Mouse (Mus musculus) retina, postnatal 1 day (tissue): ENCODE measurements around the gene Hs3st6.

Experiments used
- DNase-seq: peaks from one replicate; pipeline ENCODE4 v3.0.0-alpha.2; 2012

Gene Hs3st6

DNA sequence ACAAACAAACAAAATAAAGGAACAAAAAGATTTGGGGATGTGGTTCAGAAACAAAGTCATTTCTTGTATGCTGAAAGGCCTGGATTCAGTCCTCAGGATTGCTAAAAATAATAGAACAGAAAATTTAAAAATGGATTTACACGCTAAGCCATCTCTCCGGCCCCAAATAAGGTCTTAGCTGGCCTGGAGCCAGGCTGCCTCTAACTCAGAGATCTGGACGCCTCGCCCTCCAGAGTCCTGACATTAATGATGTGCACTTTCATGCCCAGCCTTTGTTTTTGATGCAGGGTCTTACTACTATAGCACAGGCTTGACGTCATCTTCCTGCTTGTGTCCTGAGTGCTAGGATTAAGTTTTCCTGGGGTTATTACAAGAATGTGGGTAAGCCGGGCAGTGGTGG is 23.7 kb upstream of the Hs3st6 start:
- no peak for DNase-seq

DNA sequence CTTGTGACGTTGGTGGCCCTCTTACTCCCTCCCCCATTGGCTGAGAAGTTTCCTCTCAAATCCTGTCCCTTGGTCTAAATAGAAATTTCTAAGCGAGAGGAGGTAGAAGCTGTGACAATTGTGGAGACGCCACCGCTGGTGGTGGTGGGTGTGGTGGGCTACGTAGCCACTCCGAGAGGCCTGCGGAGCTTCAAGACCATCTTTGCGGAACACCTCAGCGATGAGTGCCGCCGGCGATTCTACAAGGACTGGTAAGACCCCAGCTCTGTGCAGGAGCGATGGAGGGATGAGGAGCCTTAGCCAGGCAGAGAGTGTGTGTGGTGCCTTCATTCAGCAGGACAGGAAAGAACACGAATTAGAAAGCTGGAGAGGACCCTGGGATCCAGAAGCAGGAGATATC is 22.0 kb upstream of the Hs3st6 start:
- DNase-seq: no peak

DNA sequence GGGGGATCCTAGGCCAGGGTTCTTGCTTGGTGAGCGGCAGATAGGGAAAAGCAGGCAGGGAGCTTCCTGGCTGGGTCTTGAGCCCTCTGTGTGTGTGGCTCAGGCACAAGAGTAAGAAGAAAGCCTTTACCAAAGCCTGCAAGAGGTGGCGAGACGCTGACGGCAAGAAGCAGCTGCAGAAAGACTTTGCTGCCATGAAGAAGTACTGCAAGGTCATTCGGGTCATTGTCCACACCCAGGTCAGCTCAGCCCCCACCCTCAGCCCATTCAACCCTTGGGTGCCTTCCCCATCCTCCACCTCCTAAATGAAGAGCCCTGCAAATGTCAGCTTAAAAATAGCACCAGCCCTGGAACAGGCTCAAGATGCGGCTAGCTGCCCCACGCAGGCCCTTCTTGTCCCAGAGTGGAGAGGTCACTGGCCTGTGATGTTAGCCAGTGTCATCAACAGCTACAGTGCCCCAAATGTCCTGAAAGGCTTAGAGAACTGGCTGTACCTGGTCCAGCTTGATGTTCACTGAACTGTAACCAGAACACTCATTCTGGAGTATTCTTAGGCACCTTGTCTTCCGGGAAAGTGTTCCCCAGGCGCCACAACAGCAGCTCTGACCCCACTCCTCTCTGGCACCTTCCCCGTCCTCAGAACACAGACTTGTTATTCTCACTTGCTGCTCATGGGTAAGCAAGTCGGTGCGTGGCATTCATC is 20.4 kb upstream of the Hs3st6 start:
- no peak for DNase-seq

DNA sequence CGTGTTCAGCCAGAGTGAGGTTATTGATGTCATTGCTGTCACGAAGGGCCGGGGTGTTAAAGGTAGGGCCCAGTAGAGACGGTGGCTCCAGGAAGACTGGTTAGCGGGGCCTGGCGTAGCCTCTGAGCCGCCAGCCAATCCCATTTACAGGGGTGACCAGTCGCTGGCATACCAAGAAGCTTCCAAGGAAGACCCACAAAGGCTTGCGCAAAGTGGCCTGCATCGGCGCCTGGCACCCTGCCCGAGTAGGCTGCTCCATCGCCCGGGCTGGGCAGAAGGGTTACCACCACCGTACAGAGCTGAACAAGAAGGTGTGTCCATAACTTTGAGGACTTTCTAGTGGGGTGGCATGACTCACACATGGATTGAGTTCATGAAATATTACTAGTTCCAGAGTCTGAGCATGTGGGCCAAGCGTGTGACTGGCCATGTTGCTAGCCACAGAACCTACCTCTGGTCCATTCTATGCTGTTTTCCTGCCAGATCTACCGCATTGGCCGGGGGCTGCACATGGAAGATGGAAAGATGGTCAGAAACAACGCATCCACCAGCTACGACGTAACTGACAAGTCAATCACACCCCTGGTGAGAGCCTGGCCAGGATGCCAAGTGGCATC is 19.2 kb upstream of the Hs3st6 start:
- DNase-seq: no peak

- DNase-seq: no peak
These were observed 18.3 kb upstream of the Hs3st6 start for GRCm38 (mm10) chr17:24734513-24734912.

DNA sequence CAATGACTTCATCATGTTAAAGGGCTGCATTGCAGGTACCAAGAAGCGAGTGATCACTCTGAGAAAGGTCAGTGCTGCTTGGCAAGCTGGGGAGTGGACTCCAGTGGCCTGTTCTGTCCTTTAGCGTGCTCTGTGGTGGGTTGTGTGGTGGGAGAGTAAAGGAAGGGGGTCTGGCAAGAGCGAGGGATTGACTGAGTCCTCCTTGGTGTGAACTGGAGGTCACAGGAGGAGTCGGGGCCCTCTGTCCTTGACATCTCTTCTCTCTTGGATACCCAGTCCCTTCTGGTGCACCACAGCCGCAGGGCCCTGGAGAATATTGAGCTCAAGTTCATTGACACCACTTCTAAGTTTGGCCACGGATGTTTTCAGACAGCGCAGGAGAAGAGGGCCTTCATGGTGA is 17.3 kb upstream of the Hs3st6 start:
- no peak for DNase-seq

- DNase-seq: peak; percentile 99
These were observed 16.3 kb upstream of the Hs3st6 start, which contains the start of gene Msrb1 for GRCm38 (mm10) chr17:24736330-24737051. Gene Msrb1, plus strand, starts transcription at chr17:24736642.

DNA sequence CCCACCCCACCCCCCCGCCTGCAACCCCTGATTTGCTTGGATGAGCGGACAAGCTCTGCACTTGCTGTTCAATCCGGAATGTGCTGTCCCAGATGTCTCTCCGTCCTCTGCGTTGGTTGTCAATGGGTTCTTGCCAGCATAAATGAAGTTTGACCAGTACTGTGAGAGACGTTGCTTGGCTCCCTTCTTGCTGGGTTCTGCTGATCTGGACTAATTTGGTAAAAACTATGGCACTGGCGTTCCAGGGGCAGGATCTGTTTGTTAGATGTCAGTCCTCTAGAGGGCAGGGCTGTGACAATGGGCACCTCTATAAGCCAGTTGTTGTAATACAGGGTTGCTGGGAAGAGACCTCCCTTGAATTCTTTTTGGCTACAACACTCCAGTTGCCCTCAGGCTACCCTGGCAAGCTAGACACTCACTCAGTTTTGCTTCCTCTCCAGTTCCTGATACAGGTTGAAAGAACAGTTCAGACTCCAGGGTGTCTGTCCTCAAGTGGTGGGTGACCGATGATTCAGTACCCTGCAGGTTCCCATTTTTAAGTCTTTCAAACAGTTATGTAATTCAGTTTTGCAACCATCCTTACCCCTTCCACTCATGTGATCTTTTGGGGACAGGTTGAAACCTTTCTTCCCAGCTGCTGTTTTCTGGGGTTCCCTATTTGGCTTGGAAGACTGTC is 15.5 kb upstream of the Hs3st6 start:
- no peak for DNase-seq

DNA sequence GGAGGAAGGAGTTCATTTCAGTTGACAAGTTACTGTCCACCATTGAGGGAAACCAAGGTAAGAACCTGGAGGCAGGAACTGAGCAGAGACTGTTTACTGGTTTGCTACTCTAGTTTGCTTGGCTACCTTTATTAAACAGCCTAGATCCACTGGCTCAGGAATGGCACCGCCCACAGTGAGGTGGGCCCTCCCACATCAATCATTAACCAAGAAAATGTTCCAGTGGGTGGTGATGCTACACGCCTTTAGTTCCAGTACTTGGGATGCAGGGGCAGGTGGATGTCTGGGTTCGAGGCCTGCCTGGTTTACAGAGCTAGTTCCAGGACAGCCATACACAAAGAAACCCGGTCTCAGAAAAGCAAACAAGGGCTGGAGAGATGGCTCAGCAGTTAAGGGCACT is 14.6 kb upstream of the Hs3st6 start:
- no peak for DNase-seq

DNA sequence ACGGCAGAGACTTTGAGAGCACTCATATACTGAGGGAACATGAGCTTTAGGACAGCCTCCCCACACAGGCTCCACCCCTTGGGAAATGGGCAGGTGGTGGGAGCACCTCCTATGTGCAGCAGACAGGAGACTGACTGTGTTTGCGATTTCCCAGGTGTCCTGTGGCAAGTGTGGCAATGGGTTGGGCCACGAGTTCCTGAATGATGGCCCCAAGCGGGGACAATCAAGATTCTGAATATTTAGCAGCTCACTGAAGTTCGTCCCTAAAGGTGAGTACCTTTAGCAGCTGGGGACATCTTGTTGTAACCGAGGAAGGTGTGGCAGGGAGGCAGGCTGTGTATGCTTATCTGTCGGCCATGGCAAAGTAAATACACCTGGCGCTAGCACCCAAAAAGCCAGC is 12.9 kb upstream of the Hs3st6 start:
- DNase-seq: no peak

DNA sequence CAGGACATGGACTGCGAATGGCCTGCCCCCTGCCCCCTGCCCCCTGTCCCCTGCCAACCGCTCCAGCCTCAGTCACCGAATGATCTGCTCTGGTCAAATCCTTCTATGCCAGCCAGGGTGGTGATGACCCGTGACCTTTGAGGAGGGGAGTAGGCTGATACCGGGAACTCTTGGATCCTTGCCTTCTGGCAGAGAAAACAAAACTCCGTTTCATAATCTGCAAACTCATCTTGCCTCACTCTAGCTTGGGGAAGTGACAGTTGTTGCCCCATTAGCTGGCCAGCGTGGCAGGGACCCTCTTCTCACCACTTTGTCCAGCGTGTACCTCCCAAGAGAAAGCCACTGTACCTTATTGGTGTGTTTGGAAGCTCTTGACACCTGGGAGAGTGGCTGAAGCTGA is 10.5 kb upstream of the Hs3st6 start:
- no peak for DNase-seq

DNA sequence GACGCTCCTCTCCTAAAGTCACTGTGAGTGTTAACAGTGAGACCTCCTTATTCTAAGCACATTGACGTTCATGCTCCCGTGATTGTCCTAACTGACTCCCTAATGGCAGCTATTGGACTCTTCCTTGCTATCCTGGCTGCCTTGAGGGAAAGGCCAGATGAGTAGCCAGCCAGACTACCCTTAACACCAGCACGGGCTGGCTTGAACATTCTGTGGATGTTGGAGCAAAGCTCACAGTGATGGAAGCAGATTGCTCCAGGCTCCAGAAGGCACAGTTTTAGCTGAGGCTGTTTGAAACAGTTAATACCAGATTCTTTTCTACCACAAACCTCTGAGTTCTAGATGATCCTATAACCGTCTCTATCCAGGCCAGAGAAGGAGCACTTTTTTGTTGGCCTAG is 8.9 kb upstream of the Hs3st6 start:
- DNase-seq: no peak

GRCm38 (mm10) chr17:24744381-24744780 is 8.4 kb upstream of the Hs3st6 start:
- DNase-seq: no peak

DNA sequence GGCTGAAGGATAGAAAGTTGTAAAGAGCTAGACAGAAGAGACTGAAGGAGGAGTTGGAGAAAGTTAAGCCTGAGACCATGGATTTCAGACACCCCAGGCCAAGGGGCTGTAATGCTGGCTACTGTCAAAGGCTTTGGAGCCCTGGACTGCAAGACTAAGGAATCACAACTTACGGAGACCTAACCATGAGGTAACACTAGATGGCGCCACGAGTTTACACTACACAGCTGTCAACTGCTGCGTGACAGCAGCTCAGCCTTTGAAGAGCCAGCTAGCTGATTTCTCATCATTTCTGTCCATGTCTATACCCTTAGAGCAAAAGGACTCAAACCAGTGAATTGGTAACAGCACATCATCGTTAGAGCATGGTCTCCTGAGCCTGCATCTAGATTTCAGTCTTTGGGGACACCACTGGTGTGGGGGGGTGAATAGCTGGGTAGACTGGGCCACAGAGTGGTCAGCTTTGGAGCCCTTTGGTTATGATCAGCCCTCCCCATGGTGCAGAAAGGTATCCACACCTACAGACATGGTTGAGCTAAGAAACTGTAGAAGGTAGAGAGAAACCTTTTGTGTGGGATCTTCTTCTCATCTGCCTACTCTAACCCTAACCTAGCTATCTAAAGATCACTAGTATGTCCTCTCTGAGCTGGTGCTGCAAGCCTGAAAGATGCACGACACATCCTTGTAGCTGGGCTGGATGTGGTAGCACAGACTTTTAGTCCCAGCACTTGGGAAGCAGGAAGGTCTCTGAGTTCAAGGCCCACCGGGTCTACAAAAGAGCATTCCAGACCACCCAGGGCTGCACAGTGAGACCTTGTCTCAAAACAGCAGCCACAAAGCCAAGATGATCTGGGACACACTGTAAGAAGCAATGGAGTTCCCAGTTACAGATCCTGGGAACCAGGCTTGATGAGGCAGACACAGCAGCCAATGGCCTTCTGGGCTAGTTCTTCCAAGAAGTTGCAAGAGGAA is 7.0 kb upstream of the Hs3st6 start:
- peak; percentile 92 for DNase-seq

DNA sequence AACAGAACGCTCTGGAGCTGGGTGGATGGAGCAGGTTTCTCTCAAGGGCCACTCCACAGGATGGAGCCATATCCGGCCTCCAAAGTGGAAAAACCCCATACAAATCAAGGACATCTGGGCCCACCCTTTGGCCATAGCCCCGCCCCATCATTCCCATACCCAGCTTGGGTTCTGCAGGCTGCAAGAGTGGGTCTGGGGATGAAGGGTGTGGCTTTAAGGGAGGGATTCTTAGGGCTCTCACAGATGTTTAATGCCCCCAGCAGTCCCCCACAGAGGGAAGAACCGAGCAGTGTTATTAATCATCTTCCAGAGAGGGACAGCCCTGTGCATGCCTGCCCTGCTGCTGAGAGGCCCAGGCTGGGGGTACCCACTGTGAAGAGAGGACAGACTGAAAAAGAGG is 5.8 kb upstream of the Hs3st6 start:
- no peak for DNase-seq

DNA sequence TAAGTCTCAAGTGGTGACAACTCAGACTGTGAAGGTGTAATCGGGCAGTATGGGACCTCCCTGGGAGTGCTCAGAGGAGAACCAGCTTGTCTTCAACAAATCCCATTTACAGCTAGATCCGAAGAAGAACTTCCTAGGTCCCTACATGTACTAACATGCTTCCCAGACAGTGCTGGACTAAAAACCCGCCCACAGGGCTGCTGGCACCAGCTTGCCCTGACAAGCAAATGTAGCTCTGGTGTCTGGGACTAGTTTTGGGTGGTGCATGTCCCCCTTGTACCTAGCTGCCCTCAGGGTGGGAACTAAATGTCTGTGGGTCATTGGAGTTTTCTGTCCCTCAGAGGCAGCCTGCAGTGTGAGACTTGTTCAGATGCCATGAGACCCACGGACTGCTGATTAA is 1.3 kb upstream of the Hs3st6 start:
- no peak for DNase-seq

- no peak for DNase-seq
These were observed 4.6 kb downstream of the Hs3st6 start for GRCm38 (mm10) chr17:24757394-24757793.

GRCm38 (mm10) chr17:24761121-24761520 is 8.3 kb downstream of the Hs3st6 start:
- no peak for DNase-seq

- DNase-seq: peak; percentile 47
These were observed 12.5 kb downstream of the Hs3st6 start for GRCm38 (mm10) chr17:24765016-24765905.

DNA sequence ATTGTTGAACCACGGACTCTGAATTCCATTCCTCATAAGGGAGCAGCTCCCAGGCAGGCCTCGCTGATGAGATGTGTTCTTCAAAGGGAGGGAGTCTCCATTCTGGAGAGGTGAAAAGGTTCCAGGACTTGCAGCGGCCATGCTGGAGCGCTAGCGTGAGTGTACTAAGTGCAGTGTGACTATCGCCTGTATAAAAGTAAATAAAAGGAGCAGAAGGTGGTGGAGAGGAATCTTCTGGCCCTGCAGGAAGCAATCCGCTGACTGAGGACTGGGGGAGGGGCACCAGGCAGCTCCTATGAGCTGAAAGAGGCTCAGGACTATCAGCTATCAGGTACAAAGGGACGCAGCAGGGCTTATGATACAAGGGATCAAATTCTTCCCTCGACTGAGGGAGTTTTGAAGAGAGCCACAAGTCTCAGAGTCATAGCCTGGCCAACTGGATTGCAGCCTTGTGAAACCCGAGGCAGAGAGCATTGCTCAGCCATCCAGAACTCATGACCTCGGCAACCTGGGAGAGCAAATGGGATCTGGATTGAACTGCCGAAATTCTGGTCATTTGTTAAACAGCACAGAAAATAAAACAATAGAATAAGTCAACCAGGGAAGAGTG is 13.6 kb downstream of the Hs3st6 start:
- DNase-seq: no peak

GRCm38 (mm10) chr17:24769146-24769545 is 16.4 kb downstream of the Hs3st6 start:
- DNase-seq: no peak
